19 mouse cellular contexts compared by ENCODE assay signal in the genomic region with DNA sequence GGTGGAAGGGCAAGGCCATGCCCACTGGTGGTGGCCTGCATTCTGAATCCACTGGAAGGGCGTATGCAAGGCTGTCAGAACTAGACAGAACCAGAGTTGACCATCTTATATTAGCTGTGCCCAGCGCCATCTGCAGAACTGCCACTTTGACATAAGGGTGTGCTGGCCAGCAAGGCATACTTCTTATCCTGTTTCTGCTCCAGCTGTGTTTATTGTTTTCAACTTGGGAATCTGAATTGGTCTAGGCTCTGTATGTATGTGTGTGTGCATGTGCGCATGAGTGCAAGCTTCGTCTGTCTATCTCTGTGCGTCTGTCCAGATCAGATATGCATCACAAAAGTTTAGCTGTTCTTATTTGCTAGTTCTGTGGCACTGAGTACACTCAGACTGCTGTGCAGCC.
"Had no signal": no experiment of that assay in that cellular context is flagged by ENCODE, and none has a peak within 500 bp of the region (broad histone marks: within the 10 kb centered on the region; RNA-seq: fewer than 3 reads in every experiment).

No protein-coding gene starts in this region.

- H3K27me3 ChIP-seq: limb, embryonic 12.5 days; limb, embryonic 15.5 days; megakaryocyte, embryonic 14.5 days; midbrain, embryonic 13.5 days; neural tube, embryonic 13.5 days had no signal

- H3K4me3 ChIP-seq: limb, embryonic 12.5 days; limb, embryonic 15.5 days; megakaryocyte, embryonic 14.5 days; midbrain, embryonic 10.5 days; midbrain, embryonic 13.5 days; myocyte; neural tube, embryonic 13.5 days had no signal

- ATAC-seq: inflammation-experienced regulatory T-cells, adult 6 months; intestine, embryonic 16.5 days; liver, postnatal 0 days; midbrain, embryonic 13.5 days; midbrain, embryonic 16.5 days had no signal

- H3K36me3 ChIP-seq: limb, embryonic 12.5 days; limb, embryonic 15.5 days; midbrain, embryonic 10.5 days; midbrain, embryonic 13.5 days; neural tube, embryonic 13.5 days had no signal

- H3K27ac ChIP-seq: kidney, postnatal 0 days; limb, embryonic 12.5 days; limb, embryonic 15.5 days; liver, embryonic 14.5 days; midbrain, embryonic 10.5 days; midbrain, embryonic 13.5 days; neural tube, embryonic 13.5 days had no signal

- DNase-seq: kidney, adult 18-20 months; kidney, postnatal 25 days; left cerebral cortex, postnatal 4 days; liver, postnatal 0 days; thymus, adult 18-20 months; thymus, postnatal 36 days had no signal

- H3K9ac ChIP-seq: limb, embryonic 12.5 days; limb, embryonic 15.5 days; liver, embryonic 14.5 days; liver, postnatal 0 days; midbrain, embryonic 13.5 days; neural tube, embryonic 13.5 days had no signal

- H3K4me1 ChIP-seq: limb, embryonic 12.5 days had no signal

- H3K9me3 ChIP-seq: limb, embryonic 12.5 days; limb, embryonic 15.5 days; megakaryocyte, embryonic 14.5 days; midbrain, embryonic 10.5 days; midbrain, embryonic 13.5 days; neural tube, embryonic 13.5 days had no signal

- H3K4me2 ChIP-seq: limb, embryonic 12.5 days; limb, embryonic 15.5 days; liver, embryonic 11.5 days; midbrain, embryonic 13.5 days; neural tube, embryonic 13.5 days had no signal
